Mouse (Mus musculus) bone marrow macrophage, adult 2 months (primary cell): Measurements from ENCODE around the gene Rdh16f1. TPM values are rescaled to one million over a fixed set of nuclear protein-coding genes. Genes with fewer than 3 reads are reported as not detected.

ENCODE experiments used
- H3K27ac ChIP-seq: 2 replicates; pipeline ENCODE4 v1.5.1; 2012; ENCODE audit warnings: low read depth, low read length; ENCODE audit not compliant: insufficient read depth
- H3K4me1 ChIP-seq: 2 replicates; pipeline ENCODE4 v1.6.1; 2012; ENCODE audit warnings: low read length; ENCODE audit not compliant: control insufficient read depth, insufficient read depth
- H3K4me3 ChIP-seq: 2 replicates; pipeline ENCODE4 v1.5.1; 2012; ENCODE audit warnings: mild to moderate bottlenecking, low read length, moderate library complexity; ENCODE audit not compliant: insufficient read depth
- CTCF ChIP-seq: IDR thresholded peaks from 2 replicates; pipeline ENCODE4 v1.5.1; 2012; ENCODE audit warnings: low read depth, mild to moderate bottlenecking, low read length, moderate library complexity
- POLR2A ChIP-seq: IDR thresholded peaks from 2 replicates; pipeline ENCODE4 v1.6.1; 2012; ENCODE audit warnings: mild to moderate bottlenecking, low read depth, low read length, borderline replicate concordance
- polyA plus RNA-seq: library from polyadenylated mRNA; stranded (reverse); fragments of >200 nt; gene quantifications from 2 replicates; pipeline ENCODE4 v1.2.4, GENCODE M21; 2012; ENCODE audit not compliant: missing spikeins, insufficient read depth, insufficient read length

Gene Rdh16f1
- polyA plus RNA-seq, 1 experiment, result not detected

- H3K4me1 ChIP-seq, result peaks cover 8% of the 10 kb centered on the region
- H3K27ac ChIP-seq, result no peak overlapping the region
- no peak overlapping the region for H3K4me3 ChIP-seq
- TF ChIP-seq CTCF (no peak), POLR2A (no peak)
Measured at GRCm38 (mm10) chr10:127731397-127731796, 28.2 kb upstream of the Rdh16f1 start.

DNA sequence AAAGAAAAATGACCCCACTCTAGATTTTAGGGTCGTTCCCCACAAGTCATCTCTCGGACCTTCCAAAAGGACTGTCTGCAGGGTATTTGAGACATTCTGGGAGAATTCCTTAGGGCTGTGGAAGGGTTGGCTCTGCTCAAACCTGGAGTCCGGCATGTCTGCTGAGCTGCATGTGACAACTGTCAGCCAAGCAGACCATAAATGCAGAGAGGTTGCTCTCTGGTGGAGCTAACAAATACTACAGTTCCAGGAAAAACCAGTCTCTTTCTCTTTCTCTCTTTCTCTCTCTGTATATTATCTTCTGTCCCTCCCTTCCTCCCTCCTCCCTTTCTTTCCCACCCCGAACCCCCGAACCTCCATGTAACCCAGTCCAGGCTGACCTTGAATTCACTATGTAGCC is 25.2 kb upstream of the Rdh16f1 start:
- H3K4me1 ChIP-seq, result peaks cover 23% of the 10 kb centered on the region

DNA sequence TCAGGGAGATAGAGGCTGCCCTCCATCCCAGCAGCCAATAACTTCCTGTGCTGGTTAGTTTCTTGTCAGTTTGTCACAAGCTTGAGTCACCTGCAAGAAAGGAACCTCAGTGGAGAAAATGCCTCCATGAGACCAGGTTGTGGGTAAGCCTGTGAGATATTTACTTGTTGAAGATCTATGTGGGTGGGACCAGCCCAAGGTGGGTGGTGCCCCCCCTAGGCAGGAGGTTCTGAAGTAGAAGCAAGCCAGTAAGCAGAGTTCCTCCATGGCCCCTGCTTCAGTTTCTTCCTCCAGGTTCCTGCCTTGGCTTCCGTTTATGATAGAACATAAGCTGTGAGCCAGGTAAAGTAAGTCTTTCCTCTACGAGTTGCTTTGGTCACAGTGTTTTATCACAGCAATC is 23.3 kb upstream of the Rdh16f1 start:
- H3K27ac ChIP-seq, result no peak overlapping the region
- peaks cover 22% of the 10 kb centered on the region for H3K4me1 ChIP-seq
- no peak overlapping the region for H3K4me3 ChIP-seq
- TF ChIP-seq POLR2A, result no peak
- no peak for TF ChIP-seq CTCF

More for the DNA sequence above, 25.2 kb upstream of the Rdh16f1 start:
- Histone ChIP-seq H3K4me3 (no peak overlapping the region), H3K27ac (no peak overlapping the region)
- TF ChIP-seq POLR2A, result no peak
- TF ChIP-seq CTCF, result peak; percentile 33; the same call in 1 of the 2 replicates

GRCm38 (mm10) chr10:127736916-127737315 is 22.7 kb upstream of the Rdh16f1 start:
- Histone ChIP-seq H3K4me3 (no peak overlapping the region), H3K27ac (peak overlapping the region; percentile 68), H3K4me1 (peaks cover 19% of the 10 kb centered on the region)
- TF ChIP-seq CTCF (no peak), POLR2A (no peak)

DNA sequence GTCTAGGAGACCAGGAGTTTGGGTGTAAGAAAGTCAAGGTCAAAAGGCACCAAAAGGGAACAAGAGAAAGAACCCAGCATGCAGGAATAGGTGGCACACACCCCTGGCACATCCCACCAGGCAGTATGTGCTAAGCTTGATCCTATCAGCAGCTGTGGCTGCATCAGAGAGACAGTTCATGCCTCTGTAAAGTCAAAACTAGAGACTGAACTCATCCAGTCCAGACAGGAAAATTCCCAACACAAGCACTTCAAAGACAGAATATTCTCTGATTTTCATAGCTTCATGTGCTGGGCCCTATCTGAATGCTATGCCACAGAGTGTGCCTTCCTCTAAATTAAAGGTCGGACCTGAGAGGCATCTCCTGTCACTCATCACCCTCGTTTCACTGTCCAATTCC is 22.0 kb upstream of the Rdh16f1 start:
- 0 out of 2 replicates have a peak, but pooled peaks have one; percentile 2 for TF ChIP-seq CTCF
- TF ChIP-seq POLR2A, result no peak
- Histone ChIP-seq H3K27ac (peak overlapping the region; percentile 68), H3K4me3 (no peak overlapping the region), H3K4me1 (peaks cover 19% of the 10 kb centered on the region)

DNA sequence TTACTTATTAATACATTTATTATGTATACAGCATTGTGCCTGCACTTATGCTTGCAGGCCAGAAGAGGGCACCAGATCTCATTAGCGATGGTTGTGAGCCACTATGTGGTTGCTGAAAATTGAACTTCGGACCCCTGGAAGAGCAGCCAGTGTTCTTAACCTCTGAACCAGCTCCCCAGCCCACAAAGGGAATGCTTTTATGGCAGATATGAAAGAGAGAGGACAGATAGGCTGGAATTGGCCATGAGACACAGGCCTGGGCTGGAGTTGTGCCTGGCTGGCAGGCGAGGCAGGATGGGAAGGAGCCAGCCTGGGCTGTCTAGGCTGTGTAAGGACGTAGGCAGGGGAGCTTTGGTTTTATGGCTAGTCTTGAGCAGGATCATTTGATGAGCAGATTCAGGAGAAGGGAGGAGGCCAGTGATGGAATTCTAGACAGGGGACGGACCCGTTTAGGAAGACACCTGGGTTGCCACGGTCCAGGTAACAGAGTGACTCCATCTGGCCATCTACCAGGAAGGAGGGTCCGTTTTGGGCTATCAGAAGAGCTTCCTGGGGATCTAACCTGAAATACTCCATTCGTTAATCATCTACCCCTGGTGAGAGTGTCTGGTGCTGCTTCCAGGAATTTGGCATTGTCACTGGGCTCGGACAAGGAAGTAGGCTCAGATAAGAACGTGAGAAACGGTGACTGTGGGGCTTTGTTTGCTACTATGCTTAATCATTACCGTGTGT is 21.3 kb upstream of the Rdh16f1 start:
- no peak overlapping the region for H3K4me3 ChIP-seq
- H3K4me1 ChIP-seq, result peaks cover 19% of the 10 kb centered on the region
- no peak for TF ChIP-seq POLR2A
- TF ChIP-seq CTCF, result peak; percentile 32; the same call in 1 of the 2 replicates
- H3K27ac ChIP-seq, result no peak overlapping the region

DNA sequence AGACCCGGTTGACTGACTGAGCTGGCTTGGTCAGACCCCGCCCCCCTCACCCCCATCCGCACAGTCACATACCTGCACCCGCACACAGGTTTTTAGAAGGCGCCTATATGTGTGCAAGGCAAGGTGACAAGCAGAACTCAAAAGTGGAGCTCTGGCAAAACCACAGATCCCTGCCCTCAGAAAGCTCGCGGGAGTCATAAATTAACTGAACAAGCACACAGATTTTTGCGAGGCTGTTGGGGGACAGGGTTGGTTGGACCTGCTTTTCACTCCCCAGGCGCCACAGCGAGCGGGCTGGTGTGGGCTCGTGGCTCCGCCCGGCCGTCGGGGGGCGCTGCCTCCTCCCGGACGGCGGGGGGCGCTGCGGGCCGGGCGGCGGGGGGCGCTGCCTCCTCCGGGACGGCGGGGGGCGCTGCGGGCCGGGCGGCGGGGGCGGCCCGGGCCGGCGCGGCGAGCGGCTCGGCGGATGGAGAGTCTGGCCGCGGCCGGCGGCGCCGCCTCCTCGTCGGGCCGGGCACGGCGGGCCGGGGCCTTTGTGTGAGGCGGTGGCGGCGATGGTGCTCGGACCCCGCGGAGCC is 20.4 kb upstream of the Rdh16f1 start, which contains the start of gene Zbtb39:
Gene Zbtb39, plus strand, starts transcription at position 456 of the 578 bp plus-strand sequence.
- H3K27ac ChIP-seq, result no peak within 1 kb of the TSS

GRCm38 (mm10) chr10:127739661-127740161 is 19.9 kb upstream of the Rdh16f1 start:
- Histone ChIP-seq H3K27ac (no peak overlapping the region), H3K4me1 (peaks cover 19% of the 10 kb centered on the region), H3K4me3 (peak overlapping the region; percentile 94)
- TF ChIP-seq CTCF, result no peak
- TF ChIP-seq POLR2A, result no peak

More for the DNA sequence above, 20.4 kb upstream of the Rdh16f1 start, which contains the start of gene Zbtb39:
- TF ChIP-seq POLR2A, result no peak
- 0 out of 2 replicates have a peak, but pooled peaks have one; percentile 14 for TF ChIP-seq CTCF
- Histone ChIP-seq H3K4me1 (peaks cover 19% of the 10 kb centered on the region), H3K4me3 (peak within 1 kb of the TSS; percentile 94)

- Histone ChIP-seq H3K4me1 (peaks cover 6% of the 10 kb centered on the region), H3K27ac (no peak overlapping the region), H3K4me3 (no peak overlapping the region)
- TF ChIP-seq POLR2A (no peak), CTCF (peak; percentile 91)
Measured at GRCm38 (mm10) chr10:127744661-127745060, 14.9 kb upstream of the Rdh16f1 start.

DNA sequence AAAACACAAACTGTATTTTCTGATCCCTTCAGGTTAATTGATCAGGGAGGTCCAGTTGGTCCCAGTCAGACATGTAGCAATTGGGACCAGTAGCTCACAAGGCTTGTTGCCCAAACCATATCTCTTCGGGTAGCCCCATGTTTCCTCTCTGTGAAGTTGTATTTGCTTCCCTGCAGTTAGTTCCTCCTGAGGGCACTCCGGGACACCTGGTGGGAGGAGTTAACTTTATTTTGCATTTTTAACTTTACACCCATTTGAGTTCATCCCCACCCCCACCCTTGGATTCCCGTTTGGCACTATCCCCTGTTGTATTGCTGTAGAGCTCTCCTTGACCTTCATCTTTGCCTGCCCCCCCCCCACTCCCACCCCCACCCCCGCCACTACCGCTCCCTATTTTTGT is 13.7 kb upstream of the Rdh16f1 start:
- Histone ChIP-seq H3K4me1 (peaks cover 4% of the 10 kb centered on the region), H3K4me3 (no peak overlapping the region), H3K27ac (no peak overlapping the region)
- TF ChIP-seq POLR2A, result no peak
- TF ChIP-seq CTCF, result no peak
